Mouse (Mus musculus) stomach, postnatal 0 days (tissue): ENCODE data around the gene Ebf3.

ENCODE experiments used
- CTCF ChIP-seq: IDR thresholded peaks from 2 replicates; pipeline ENCODE4 v1.5.1; 2016; ENCODE audit warnings: antibody characterized with exemption, low read depth, mild to moderate bottlenecking, moderate library complexity
- EP300 ChIP-seq: optimal IDR thresholded peaks from 2 replicates; pipeline ENCODE3; 2016; ENCODE audit warnings: antibody characterized with exemption

- TF ChIP-seq CTCF (no peak), EP300 (no peak)
Measured at GRCm38 (mm10) chr7:137154623-137155022, 159.6 kb downstream of the Ebf3 start.
